Mouse (Mus musculus): ENCODE results near the gene Osbpl11.

- TF ChIP-seq CTCF (IDR thresholded peaks at IDR 0.05; ENCODE audit: control insufficient read depth, insufficient read depth, insufficient replicate concordance, low read depth, low read length) (no peak), POLR2A (IDR thresholded peaks at IDR 0.05; ENCODE audit: control insufficient read depth, low read depth, low read length) (no peak)
These were observed 11.7 kb downstream of the Osbpl11 start for GRCm38 (mm10) chr16:33196578-33196977.
